Mouse (Mus musculus) gastrocnemius, postnatal 14 days (tissue): ENCODE data around the gene Nudt22. TPM values are rescaled to one million over a fixed set of nuclear protein-coding genes. Genes with fewer than 3 reads are reported as not detected.

ENCODE experiments used
- DNase-seq: peaks from one replicate; pipeline ENCODE4 v3.0.0; 2021; ENCODE audit warnings: mixed read lengths
- intact Hi-C: fragments of 180-260 bp; cut with DNase I; formaldehyde crosslinking; loops from one replicate; pipeline ENCODE4 v1.15.1; 2025; ENCODE audit warnings: low total_unique reads
- total RNA-seq, 2 experiments: library from RNA; stranded (reverse); gene quantifications; 2 replicates each; pipeline ENCODE4 v1.2.3; 2021

Gene Nudt22
- total RNA-seq, 2 experiments from 2014 or later = 15.7 to 18.9 TPM

- intact Hi-C loops = no loop called here
- peak; percentile 100 for DNase-seq
Observed at GRCm38 (mm10) chr19:6979486-6980380, 16.2 kb downstream of the Nudt22 start.

- intact Hi-C loops = no loop called here
- DNase-seq = no peak
Observed at GRCm38 (mm10) chr19:6979001-6979479, 16.9 kb downstream of the Nudt22 start.

- DNase-seq = no peak
- intact Hi-C loops = no loop called here
Observed at GRCm38 (mm10) chr19:6978639-6978974, 17.3 kb downstream of the Nudt22 start.

GRCm38 (mm10) chr19:6977759-6978638 is 17.9 kb downstream of the Nudt22 start:
- intact Hi-C loops = no loop called here

GRCm38 (mm10) chr19:6975537-6976521 is 20.1 kb downstream of the Nudt22 start, which contains the start of gene Plcb3:
Gene Plcb3, minus strand, starts transcription at chr19:6976470.
- peak; percentile 86 for DNase-seq
- intact Hi-C loops = no loop called here

More at GRCm38 (mm10) chr19:6977759-6978638, 17.9 kb downstream of the Nudt22 start:
- no peak for DNase-seq

GRCm38 (mm10) chr19:6974211-6975205 is 21.4 kb downstream of the Nudt22 start, which contains the start of gene Ppp1r14b:
Gene Ppp1r14b, plus strand, starts transcription at chr19:6974968.
- DNase-seq = peak; percentile 90
- intact Hi-C loops = no loop called here

GRCm38 (mm10) chr19:6973581-6974190 is 22.2 kb downstream of the Nudt22 start:
- intact Hi-C loops = no loop called here
- DNase-seq = no peak

- intact Hi-C loops = no loop called here
- no peak for DNase-seq
Observed at GRCm38 (mm10) chr19:6972247-6972917, 23.5 kb downstream of the Nudt22 start.

- DNase-seq = no peak
- intact Hi-C loops = no loop called here
Observed at GRCm38 (mm10) chr19:6971644-6972043, 24.3 kb downstream of the Nudt22 start.

- intact Hi-C loops = no loop called here
- no peak for DNase-seq
Observed at GRCm38 (mm10) chr19:6970460-6971085, 25.3 kb downstream of the Nudt22 start.

GRCm38 (mm10) chr19:6969665-6970381 is 26.1 kb downstream of the Nudt22 start:
- intact Hi-C loops = no loop called here
- peak; percentile 80 for DNase-seq

GRCm38 (mm10) chr19:6969291-6969664 is 26.6 kb downstream of the Nudt22 start:
- DNase-seq = no peak
- intact Hi-C loops = no loop called here

- intact Hi-C loops = no loop called here
- no peak for DNase-seq
Observed at GRCm38 (mm10) chr19:6968491-6969271, 27.2 kb downstream of the Nudt22 start.

- intact Hi-C loops = no loop called here
- DNase-seq = no peak
Observed at GRCm38 (mm10) chr19:6956461-6956860, 39.5 kb downstream of the Nudt22 start.

GRCm38 (mm10) chr19:6955424-6955823 is 40.5 kb downstream of the Nudt22 start:
- intact Hi-C loops = no loop called here
- no peak for DNase-seq
